In the genomic region with DNA sequence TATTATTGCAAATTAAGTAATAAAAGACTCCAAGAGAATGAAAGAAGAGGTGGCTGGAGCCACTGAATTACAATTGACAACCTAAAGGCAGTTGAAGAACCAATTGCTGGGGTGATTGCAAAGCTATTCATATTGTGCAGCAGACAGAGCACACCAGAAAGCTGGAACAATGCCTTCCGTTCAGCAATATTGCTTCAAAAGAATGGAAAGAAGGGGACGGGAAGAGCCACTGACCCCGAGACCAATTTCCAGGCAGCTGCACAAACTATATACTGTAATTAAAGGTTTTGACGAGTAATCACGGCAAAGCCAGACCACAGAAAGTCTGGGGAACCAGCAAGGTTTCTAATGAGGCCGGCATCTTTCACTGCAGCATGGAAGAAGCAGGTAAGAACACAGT, we compare ENCODE assay signal across 13 mouse cellular contexts.
DNase-seq lines count a peak whose midpoint lies in the region; ATAC-seq lines count a peak whose summit lies in the region.
"Had no signal": no experiment of that assay in that cellular context is flagged by ENCODE, and none has a peak within 500 bp of the region (broad histone marks: within the 10 kb centered on the region; RNA-seq: fewer than 3 reads in every experiment).

No protein-coding gene starts in this region.

- H3K36me3 ChIP-seq in forebrain, embryonic 10.5 days (replicated peaks), result no peaks in the 10 kb centered on the region
- no peaks in the 10 kb centered on the region for H3K36me3 ChIP-seq in forebrain, embryonic 15.5 days
- no peaks in the 10 kb centered on the region for H3K36me3 ChIP-seq in hindbrain, embryonic 12.5 days
- no peaks in the 10 kb centered on the region for H3K36me3 ChIP-seq in midbrain, embryonic 12.5 days
- H3K36me3 ChIP-seq: neural tube, embryonic 12.5 days had no signal

- no peaks in the 10 kb centered on the region for H3K9me3 ChIP-seq in forebrain, embryonic 10.5 days
- H3K9me3 ChIP-seq in forebrain, embryonic 15.5 days, result no peaks in the 10 kb centered on the region
- H3K9me3 ChIP-seq in hindbrain, embryonic 12.5 days (replicated peaks), result no peaks in the 10 kb centered on the region
- H3K9me3 ChIP-seq in midbrain, embryonic 12.5 days, result no peaks in the 10 kb centered on the region
- H3K9me3 ChIP-seq: neural tube, embryonic 12.5 days had no signal

- no peak for DNase-seq in forebrain, embryonic 10.5 days (ENCODE audit: extremely low spot score, low spot score)
- peak; percentile 54 for DNase-seq in embryo, embryonic 11 days
- no peak for DNase-seq in lung, adult 18-20 months
- no peak for DNase-seq in thymus, postnatal 36 days
- DNase-seq in right cerebral cortex, postnatal 36 days (ENCODE audit: low spot score in 2 of 2), result no peak
- DNase-seq: cerebellum, adult 9-10 months had no signal

- no peak overlapping the region for H3K4me2 ChIP-seq in forebrain, embryonic 15.5 days (replicated peaks)
- 0 out of 2 replicates have a peak overlapping the region, but pooled peaks have one; percentile 22 for H3K4me2 ChIP-seq in hindbrain, embryonic 12.5 days (replicated peaks)
- H3K4me2 ChIP-seq in midbrain, embryonic 12.5 days (replicated peaks), result peak overlapping the region; percentile 14; the same call in 1 of the 2 replicates
- H3K4me2 ChIP-seq: neural tube, embryonic 12.5 days had no signal

- H3K27me3 ChIP-seq in forebrain, embryonic 10.5 days (ENCODE audit: poor library complexity, severe bottlenecking), result peaks cover 23% of the 10 kb centered on the region
- H3K27me3 ChIP-seq in forebrain, embryonic 15.5 days, result no peaks in the 10 kb centered on the region
- no peaks in the 10 kb centered on the region for H3K27me3 ChIP-seq in hindbrain, embryonic 12.5 days
- peaks cover 8% of the 10 kb centered on the region; the same call in 1 of the 2 replicates for H3K27me3 ChIP-seq in midbrain, embryonic 12.5 days
- H3K27me3 ChIP-seq: neural tube, embryonic 12.5 days; Patski had no signal

- ATAC-seq in forebrain, embryonic 15.5 days (replicated peaks), result no peak
- ATAC-seq in hindbrain, embryonic 12.5 days (ENCODE audit: low FRiP score), result no peak
- ATAC-seq in midbrain, embryonic 12.5 days (ENCODE audit: low FRiP score, low read depth), result 0 out of 2 replicates have a peak, but pooled peaks have one; percentile 54
- ATAC-seq: intestine, embryonic 16.5 days; Patski had no signal

- 19% methylated on average over 6 of the region's 6 CpGs for WGBS in forebrain, embryonic 10.5 days
- WGBS in forebrain, embryonic 15.5 days, result 6% methylated on average over 6 of the region's 6 CpGs
- WGBS in hindbrain, embryonic 12.5 days, result 13% methylated on average over 6 of the region's 6 CpGs
- 12% methylated on average over 6 of the region's 6 CpGs for WGBS in midbrain, embryonic 12.5 days

- 0 out of 2 replicates have a peak overlapping the region, but pooled peaks have one; percentile 3 for H3K4me3 ChIP-seq in forebrain, embryonic 10.5 days
- H3K4me3 ChIP-seq in forebrain, embryonic 15.5 days, result no peak overlapping the region
- no peak overlapping the region for H3K4me3 ChIP-seq in hindbrain, embryonic 12.5 days
- H3K4me3 ChIP-seq in midbrain, embryonic 12.5 days, result no peak overlapping the region
- H3K4me3 ChIP-seq: neural tube, embryonic 12.5 days had no signal

- H3K27ac ChIP-seq in forebrain, embryonic 10.5 days, result peak overlapping the region; percentile 56; the same call in 1 of the 2 replicates
- H3K27ac ChIP-seq in forebrain, embryonic 15.5 days (replicated peaks), result no peak overlapping the region
- H3K27ac ChIP-seq in hindbrain, embryonic 12.5 days, result peak overlapping the region; percentile 57
- H3K27ac ChIP-seq in midbrain, embryonic 12.5 days (replicated peaks), result no peak overlapping the region; the same call in 1 of the 2 replicates
- H3K27ac ChIP-seq: neural tube, embryonic 12.5 days; stomach, postnatal 0 days had no signal

- no peak overlapping the region for H3K9ac ChIP-seq in forebrain, embryonic 15.5 days (replicated peaks)
- H3K9ac ChIP-seq in hindbrain, embryonic 12.5 days, result no peak overlapping the region
- no peak overlapping the region for H3K9ac ChIP-seq in midbrain, embryonic 12.5 days (replicated peaks)
- H3K9ac ChIP-seq: neural tube, embryonic 12.5 days had no signal

- H3K4me1 ChIP-seq in forebrain, embryonic 10.5 days, result peaks cover 58% of the 10 kb centered on the region
- peaks cover 12% of the 10 kb centered on the region for H3K4me1 ChIP-seq in forebrain, embryonic 15.5 days
- peaks cover 8% of the 10 kb centered on the region for H3K4me1 ChIP-seq in hindbrain, embryonic 12.5 days
- peaks cover 16% of the 10 kb centered on the region for H3K4me1 ChIP-seq in midbrain, embryonic 12.5 days

Comparison
In these comparisons a context has a peak if more than half of its experiments do, and no peak if none do; other contexts are left out.
1. H3K27ac ChIP-seq: peak in forebrain, embryonic 10.5 days (single experiment) and hindbrain, embryonic 12.5 days (single experiment); none in forebrain, embryonic 15.5 days (single experiment) and midbrain, embryonic 12.5 days (single experiment).